Mouse (Mus musculus): ENCODE data around the gene Scamp3. TPM values are rescaled to one million over a fixed set of nuclear protein-coding genes. Genes with fewer than 3 reads are reported as not detected.

The Scamp3 gene
- total RNA-seq, 4 experiments from 2014 or later, result 35.7 to 40.0 (median 37.3) TPM

GRCm38 (mm10) chr3:89163123-89163522 is 14.2 kb upstream of the Scamp3 start:
- no peak for DNase-seq (ENCODE audit: low spot score in 2 of 2)

DNA sequence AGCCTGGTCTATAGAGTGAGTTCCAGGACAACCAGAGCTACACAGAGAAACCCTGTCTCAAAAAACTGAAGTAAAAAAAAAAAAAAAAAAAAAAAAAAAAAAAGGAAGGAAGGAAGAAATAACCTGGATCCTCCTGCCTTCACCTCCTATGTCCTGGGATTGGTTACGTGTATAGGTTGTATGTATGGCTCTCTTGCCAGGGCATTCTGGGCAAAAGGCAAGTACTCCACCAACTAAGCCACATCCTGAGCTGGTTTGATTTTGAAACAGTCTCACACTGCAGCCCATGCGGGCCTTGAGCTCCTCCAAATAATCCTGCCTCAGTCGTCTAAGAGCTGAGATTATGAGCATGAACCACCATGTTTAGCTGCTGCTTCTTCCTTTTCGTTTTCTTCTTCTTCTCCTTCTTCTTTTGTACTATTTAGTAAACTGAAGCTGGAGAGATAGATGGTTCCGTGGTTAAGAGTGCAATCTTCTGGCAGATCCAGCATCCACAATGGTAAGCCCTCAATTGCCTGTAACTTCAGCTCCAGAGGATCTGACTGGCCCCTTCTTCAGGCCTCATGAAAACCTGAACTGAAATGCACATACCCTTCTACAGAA is 13.5 kb upstream of the Scamp3 start:
- DNase-seq (ENCODE audit: low spot score in 2 of 2), result no peak

- DNase-seq (ENCODE audit: low spot score in 2 of 2), result peak; percentile 91 to 93
Measured at GRCm38 (mm10) chr3:89164506-89165267, 12.6 kb upstream of the Scamp3 start, which contains the start of gene Clk2. Gene Clk2, plus strand, starts transcription at chr3:89164795.

GRCm38 (mm10) chr3:89165268-89165870 is 11.9 kb upstream of the Scamp3 start:
- DNase-seq (ENCODE audit: low spot score in 2 of 2), result no peak

DNA sequence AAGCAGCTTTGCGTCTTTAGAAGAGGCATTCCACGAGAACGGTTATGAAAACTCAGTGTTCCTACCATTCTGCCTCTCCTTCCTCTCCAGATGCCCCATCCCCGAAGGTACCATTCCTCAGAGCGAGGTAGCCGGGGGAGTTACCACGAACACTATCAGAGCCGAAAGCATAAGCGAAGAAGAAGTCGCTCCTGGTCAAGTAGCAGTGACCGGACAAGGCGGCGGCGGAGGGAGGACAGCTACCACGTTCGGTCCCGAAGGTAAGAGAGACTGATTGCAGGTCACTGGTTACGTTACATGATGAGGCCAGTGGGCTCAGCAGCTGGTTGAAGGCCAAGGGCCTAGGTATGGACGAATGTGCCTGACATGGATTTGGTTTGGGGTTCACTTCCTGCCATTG is 10.3 kb upstream of the Scamp3 start:
- no peak for DNase-seq (ENCODE audit: low spot score in 2 of 2)

- DNase-seq (ENCODE audit: low spot score in 2 of 2), result no peak
Measured at GRCm38 (mm10) chr3:89174844-89175243, 2.4 kb upstream of the Scamp3 start.

DNA sequence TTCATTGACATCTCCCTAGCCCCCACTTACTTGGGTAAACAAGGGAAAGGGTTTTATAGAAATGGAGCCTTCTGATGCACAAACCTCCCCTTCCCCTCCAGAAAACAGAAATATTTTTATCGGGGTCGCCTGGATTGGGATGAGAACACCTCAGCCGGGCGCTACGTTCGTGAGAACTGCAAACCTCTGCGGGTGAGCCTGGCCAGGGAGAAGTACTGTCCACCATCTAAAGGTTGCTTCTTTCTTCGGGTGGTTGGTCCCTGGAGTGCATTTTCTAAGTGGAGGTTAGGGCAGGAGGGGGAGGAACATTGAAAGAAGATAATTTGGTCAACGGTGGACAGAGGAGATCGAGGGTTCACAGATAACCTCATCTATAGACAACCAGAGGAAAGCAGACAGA is 1.7 kb upstream of the Scamp3 start:
- no peak for DNase-seq (ENCODE audit: low spot score in 2 of 2)

GRCm38 (mm10) chr3:89176421-89176820 is 852 bp upstream of the Scamp3 start:
- no peak for DNase-seq (ENCODE audit: low spot score in 2 of 2)

DNA sequence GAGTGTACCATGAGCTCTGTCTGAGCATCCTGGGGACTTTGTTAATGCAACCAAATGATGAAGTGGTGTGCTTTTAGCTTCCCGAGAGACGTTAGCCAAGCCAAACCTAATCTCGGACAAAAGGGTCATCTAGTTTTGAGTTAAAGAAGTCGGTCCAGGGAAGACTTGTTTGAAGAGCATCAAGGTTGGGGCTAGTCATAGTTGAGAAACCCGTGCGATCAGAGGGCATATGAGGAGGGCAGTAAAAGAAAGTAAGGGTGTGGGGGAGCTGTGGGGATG is 773 bp downstream of the Scamp3 start:
- no peak for DNase-seq (ENCODE audit: low spot score in 2 of 2)

DNA sequence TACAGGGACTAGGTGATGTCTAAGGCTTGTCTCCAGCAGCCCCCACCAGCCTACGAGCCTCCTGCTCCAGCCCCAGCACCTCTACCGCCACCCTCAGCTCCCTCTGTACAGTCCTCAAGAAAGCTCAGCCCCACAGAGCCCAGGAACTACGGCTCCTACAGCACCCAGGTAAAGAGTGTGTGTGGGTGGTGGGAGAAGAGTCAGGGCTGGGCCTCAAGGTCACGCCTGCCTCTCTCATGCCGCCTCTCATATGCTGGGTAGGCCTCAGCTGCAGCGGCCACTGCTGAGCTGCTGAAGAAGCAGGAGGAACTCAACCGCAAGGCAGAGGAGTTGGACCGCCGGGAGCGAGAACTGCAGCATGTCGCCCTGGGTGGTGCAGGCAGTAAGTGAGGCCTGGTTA is 1.8 kb downstream of the Scamp3 start:
- DNase-seq (ENCODE audit: low spot score in 2 of 2), result no peak

- no peak for DNase-seq (ENCODE audit: low spot score in 2 of 2)
Measured at GRCm38 (mm10) chr3:89181749-89182500, 4.7 kb downstream of the Scamp3 start.

- no peak for DNase-seq (ENCODE audit: low spot score in 2 of 2)
Measured at GRCm38 (mm10) chr3:89182531-89183057, 5.3 kb downstream of the Scamp3 start.

DNA sequence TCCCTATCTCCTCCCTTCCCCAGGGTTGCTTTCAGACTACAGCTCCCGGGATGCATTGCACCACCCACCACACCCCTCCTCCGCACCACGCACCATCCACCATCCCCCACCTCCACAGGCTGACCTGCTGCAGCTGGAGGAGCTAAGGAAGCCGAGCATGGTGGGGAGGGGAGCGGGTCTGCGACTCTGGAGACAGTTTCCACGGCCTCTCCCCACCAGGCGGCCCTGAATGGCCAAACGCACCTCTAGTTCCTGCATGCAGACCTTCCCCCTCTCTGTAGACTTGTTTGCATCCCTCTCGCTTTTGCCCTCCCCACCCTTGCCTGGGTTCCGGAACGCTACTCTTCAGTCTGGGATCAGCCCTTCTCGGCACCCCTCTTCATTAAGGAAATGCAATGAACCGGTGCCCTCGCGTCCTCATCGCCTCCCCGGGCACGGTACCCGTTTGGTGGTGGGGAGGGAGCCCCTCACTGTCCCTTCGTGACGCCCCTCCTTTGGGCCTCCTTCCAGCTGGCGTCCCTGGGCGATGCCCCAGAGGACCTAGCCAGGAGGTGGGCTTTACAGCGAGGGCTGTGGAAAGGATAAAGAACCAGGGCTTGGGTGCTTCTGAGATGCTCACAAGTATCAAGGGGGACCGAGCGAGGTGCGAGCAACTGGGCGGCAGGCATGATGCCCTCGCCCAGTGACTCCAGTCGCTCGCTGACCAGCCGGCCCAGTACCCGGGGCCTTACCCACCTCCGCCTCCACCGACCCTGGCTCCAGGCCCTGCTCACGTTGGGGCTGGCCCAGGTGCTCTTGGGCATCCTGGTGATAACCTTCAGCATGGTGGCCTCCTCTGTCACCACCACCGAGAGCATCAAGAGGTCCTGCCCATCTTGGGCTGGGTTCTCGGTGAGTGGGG is 6.0 kb downstream of the Scamp3 start, which contains the start of gene Fam189b:
Gene Fam189b, plus strand, starts transcription at position 86 of the 901 bp plus-strand sequence.
- DNase-seq (ENCODE audit: low spot score in 2 of 2), result peak; percentile 73 to 75

- DNase-seq (ENCODE audit: low spot score in 2 of 2), result no peak
Measured at GRCm38 (mm10) chr3:89183959-89184315, 6.7 kb downstream of the Scamp3 start.

GRCm38 (mm10) chr3:89187197-89187596 is 9.9 kb downstream of the Scamp3 start:
- no peak for DNase-seq (ENCODE audit: low spot score in 2 of 2)

GRCm38 (mm10) chr3:89187690-89188477 is 10.6 kb downstream of the Scamp3 start:
- DNase-seq (ENCODE audit: low spot score in 2 of 2), result no peak

DNA sequence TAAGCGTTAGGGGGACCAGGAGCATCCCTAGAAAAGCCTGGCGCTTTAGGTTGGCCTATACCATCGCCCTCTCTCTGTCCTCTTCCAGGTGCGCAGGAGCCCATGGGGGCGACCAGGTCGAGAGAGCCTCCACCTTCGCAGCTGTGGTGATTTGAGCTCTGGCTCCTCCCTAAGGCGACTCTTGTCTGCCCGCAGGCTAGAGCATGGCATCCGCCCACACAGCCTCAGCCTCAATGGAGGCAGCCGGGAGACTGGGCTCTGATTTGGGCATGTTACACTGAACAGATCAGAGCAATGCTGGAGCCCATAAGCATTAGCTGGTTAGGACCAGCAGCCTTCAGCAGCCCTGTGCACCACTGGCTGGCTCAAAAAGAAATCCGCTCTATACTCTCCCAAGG is 11.2 kb downstream of the Scamp3 start:
- DNase-seq (ENCODE audit: low spot score in 2 of 2), result no peak

- no peak for DNase-seq (ENCODE audit: low spot score in 2 of 2)
Measured at GRCm38 (mm10) chr3:89190436-89190835, 13.2 kb downstream of the Scamp3 start.

GRCm38 (mm10) chr3:89193351-89193750 is 16.1 kb downstream of the Scamp3 start:
- no peak for DNase-seq (ENCODE audit: low spot score in 2 of 2)

DNA sequence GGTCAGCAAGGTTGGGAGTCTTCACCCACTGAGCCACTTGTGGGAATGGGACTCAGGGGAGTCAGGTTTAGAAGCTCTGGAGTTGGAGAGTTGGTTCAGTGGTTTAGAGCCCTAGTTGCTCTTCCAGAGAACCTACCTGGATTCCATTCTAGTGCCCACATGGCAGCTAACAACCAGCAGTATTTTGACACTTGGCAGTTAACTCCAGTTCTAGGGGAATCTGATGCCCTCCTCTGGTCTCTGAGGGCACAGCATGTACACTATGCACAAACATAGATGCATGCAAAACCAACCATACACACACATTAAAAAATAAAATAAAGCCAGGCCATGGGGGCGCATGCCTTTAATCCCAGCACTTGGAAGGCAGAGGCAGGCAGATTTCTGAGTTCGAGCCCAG is 16.6 kb downstream of the Scamp3 start:
- DNase-seq (ENCODE audit: low spot score in 2 of 2), result no peak
